Mouse (Mus musculus) kidney, postnatal 10 days (tissue): Measurements from ENCODE around the gene Slc48a1.

Source experiments
- DNase-seq: peaks from one replicate; pipeline ENCODE4 v3.0.0; 2021; ENCODE audit warnings: mixed read lengths

Gene Slc48a1

DNA sequence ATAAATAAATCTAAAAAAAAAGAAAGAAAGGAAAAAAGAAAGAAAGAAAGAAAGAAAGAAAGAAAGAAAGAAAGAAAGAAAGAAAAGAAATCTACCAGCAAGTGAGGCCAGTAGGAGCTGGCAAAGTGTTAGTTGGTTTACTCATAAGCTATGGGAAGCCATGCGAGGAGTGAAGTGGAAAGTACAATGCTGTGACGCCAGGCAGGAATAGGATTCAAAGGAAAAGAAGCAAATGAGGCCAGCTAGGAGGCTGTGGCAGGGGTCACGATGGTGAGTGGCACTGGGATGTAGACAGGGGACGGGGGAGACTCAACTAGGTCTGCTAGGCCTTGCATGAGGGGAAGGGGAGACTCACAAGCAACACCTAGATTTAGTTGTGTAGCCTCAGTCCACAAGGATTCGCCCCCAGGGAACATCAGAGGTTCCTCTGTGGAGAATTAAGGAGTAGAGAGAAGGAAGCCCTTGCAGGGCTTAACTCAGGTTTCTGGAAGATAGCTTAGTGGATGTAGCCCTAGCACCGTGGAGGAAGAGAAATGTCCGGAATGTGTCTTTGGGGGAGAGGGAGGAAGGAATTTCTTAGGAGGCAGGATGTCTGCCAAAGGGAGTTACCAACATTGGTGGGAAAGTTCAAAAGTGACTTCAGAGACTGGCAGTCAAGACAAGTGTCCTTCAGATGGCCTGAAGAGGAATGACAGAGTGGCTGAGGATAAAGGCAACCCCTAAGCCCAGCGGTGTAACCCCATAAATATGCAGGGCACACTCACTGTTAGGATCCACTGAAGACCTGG is at the start of gene Slc48a1:
Slc48a1 (plus strand) TSS at position 210 of the 788 bp plus-strand sequence.
- DNase-seq, result peak; percentile 51

DNA sequence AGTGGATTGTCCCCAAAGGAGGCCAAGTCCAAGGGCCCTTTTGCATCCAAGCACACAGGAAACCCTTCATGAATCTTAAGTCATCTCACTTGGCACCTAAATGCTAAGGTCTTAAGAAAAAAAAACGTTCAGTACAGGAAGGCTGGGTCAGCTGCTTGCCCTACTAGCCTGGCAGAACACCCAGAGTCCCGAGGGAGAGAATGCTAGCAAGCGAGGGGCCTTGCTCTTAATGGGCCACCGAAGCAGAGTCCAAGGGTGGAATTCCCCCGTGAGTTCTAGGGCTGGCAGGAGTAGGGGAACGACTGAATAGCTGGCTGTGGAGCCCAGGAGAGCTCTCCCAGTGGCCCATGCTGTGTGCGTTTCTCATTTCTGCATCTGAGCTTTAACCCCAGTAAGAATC is 49.5 kb upstream of the Slc48a1 start:
- DNase-seq, result peak; percentile 61

DNA sequence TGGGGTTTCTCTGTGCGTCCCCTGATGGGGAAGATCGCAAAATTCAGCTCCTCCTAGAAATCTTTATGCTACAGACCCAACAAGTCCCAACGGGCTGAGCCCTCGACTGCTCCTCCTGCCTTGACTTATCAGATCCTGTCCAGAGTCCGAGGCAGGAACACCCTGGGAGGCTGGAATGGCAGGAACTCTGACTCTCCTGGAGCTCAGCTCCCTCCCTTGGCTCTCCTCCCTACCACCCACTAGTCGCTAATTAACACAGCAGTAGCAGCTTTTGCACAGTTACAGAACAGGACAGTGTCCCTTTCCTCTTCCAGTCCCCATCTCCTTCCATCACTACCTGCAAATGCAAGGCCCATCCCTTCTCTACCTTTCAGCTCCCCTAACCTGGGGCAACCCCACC is 48.0 kb upstream of the Slc48a1 start:
- peak; percentile 52 for DNase-seq

DNA sequence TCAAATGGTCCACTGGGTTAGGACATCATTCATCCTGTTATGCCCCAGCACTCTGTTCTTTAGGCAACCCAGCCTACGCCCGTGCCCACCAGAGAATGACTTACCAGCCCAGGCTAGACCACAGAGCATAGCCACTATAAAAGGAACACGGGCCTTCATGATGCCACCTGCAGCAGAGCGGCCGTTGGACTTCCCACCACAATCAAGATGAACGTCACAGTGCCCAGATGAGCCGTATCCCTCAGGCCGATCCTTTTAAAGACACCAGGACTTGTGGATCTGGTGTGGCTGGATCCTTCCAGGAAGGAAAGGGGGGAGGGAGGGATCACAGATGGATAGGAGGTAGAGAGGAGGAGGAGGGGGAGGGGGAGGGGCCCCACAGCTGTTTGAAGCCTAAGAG is 47.2 kb upstream of the Slc48a1 start, which contains the start of gene Endou:
Endou (minus strand) TSS at position 229 of the 400 bp plus-strand sequence.
- DNase-seq, result no peak

DNA sequence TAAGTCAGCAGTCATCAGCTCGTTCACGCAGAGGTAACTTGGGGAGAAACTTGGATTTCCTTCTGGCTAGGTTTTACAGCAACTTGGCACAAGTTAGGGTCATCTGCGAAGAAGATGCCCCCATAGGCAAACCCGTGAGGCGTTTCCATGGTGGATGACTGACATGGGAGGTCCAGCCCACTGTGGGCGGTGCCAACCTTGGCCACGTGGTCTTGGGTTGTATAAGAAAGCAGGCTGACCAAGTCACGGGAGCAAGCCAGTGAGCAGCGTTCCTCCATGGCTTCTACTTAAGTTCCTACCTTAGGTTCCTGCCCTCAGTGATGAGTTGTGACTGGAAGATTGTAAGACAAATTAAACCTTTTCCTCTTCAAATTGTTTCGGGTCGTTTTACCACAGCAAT is 46.3 kb upstream of the Slc48a1 start:
- no peak for DNase-seq

DNA sequence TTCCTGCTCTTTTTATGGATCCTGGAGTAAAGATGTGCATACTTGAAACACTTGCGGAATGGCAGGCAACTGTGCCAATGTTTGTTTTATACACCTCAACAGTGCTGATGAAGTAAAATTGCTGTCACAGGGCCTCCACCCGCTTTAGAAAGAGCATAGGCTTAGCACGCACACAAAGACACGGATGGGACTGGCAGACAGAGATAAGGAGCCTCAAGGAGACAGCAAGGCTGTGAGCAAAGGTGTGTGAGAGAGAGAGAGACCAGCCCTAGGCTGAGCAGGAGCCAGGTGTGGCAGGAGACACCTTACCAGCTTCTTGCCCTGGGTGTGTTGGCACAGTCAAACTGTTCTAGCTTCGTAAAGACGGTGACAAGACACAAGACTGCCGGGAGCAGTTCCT is 39.4 kb upstream of the Slc48a1 start:
- DNase-seq, result no peak

DNA sequence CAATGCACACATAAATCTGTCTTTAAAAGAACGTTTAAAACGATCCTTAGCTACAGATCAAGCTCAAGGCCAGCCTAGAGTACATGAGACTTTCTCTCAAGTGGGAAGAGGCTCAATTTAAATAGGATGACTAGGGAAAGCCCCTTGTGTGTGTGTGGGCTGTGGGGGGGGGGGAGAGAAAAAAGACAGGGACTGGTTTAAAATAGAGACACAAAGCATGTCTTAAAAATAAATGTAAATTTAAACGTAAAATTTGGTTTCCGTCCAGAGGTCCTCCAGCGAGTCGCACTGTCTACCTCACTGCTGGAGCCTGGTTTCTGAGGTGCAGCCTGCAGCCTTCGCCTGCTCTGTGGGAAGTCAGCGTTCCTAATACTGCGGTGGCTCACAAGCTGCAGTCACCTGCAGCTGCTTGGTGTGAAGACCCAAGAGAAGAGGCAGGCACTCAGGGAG is 38.0 kb upstream of the Slc48a1 start:
- DNase-seq, result no peak

DNA sequence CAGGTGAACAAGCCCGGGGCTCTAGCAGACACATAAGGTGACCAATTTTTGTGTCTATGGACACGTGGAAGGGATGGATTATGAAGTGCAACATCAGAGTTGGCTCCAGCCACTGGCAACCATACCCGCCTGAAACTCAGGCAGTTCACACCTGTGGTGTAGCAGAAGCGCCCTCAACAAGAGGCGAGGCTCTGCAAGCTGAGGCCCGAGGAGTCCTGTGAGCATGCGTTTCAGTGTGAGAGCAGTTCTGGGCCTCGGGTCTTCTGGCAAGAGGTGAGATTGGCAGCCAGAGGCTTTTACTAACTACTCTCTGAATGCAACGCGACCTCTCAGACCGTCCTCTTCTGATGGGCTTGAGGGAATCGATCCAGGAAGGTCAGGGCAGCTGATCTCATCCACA is 36.7 kb upstream of the Slc48a1 start:
- DNase-seq, result no peak

DNA sequence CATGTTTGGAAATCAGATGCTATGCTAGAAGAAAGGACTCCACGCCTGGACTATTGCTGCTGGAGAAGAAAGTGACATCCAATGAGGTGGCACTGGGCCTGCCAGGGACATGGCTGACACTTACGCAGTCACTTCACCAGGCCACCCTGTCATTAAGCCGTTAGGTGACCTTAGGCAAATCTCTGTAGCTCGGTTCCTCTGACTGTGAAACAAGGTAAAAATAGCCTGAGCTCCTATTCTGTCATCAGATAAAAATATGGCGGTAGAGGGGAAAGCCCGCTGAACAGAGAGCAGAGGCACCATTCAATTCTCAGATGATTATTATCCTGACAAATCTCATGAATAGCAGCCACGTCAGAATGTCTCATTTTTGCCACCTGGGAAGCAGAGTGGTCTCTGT is 36.2 kb upstream of the Slc48a1 start:
- DNase-seq, result no peak

DNA sequence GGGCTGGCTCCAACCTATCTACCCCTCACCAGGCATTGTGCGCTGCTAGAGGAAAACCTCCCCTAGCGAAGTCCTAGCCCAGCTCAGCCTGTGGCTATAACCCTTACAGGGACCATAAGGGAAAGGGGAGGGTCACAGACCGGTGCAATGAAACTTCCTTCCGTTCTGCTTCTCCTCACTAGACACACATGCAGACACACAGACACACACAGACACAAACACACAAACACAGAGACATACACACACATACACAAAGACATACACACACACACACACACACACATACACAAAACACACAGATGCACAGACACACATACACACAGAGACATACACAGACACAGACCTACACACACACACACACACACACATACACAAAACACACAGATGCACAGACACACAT is 35.7 kb upstream of the Slc48a1 start:
- no peak for DNase-seq

DNA sequence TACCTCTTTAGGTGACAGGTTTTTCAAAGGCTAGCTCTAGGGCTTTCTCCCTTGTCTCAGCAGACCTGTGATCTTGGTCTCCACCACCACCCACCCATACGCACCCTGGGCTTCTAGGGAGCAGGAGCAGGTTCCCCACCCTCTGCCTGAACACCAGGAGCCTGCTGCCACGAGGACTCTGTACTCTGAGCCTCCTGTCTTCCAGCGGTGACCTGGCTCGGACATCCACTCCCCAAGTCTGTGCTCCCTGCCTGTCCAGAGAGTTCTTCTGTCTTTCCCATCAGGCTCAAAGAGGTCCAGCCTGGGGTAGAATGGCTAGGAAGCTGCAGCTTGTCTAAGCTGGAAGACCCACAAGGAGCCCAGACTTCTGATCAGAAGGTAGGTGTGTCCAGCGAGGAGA is 35.1 kb upstream of the Slc48a1 start:
- no peak for DNase-seq

DNA sequence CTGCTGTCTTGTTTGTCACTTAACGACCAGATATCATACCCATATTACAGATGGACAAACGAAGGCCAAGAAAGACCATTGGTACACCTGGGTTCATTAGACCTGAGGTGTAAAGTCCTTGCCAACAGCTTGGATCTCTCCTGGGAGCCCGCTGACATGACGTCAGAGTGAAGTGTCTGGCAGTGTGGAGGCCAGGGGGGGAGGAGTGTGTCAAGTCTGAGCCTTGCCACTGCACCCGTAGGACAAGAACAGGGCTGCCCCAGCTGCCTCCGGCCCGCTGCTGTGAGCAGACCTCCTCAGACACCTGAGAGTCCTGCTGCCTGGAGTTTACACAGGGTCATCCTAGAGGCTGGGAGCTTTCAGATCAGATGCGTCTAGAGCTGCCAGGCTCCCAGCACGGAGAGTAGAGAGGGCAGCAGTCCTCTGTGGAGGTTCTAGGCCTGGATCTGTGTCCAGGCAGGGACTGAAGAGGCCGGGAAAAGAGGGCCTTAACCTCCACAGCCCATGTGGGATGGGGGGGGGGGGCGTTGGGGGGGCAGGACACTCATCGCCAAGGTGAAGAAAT is 34.3 kb upstream of the Slc48a1 start:
- DNase-seq, result no peak

DNA sequence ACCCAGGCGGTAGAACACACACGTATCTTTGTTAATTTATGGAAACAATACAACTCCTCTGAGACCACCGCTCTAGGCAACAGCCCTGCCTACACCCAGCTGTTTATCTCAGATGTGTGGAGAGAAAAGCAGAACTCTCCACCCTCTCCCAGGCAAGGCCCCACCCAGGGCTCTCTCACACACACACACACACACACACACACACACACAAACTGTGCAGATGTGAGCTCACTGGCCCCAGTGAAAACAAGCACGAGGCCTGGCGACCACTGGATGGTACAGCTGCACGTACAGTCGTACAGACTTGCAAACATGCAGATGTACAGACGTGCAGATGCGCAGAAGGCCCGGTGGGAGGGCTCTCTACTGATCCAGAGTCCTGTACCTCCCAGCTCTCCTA is 33.4 kb upstream of the Slc48a1 start:
- no peak for DNase-seq

DNA sequence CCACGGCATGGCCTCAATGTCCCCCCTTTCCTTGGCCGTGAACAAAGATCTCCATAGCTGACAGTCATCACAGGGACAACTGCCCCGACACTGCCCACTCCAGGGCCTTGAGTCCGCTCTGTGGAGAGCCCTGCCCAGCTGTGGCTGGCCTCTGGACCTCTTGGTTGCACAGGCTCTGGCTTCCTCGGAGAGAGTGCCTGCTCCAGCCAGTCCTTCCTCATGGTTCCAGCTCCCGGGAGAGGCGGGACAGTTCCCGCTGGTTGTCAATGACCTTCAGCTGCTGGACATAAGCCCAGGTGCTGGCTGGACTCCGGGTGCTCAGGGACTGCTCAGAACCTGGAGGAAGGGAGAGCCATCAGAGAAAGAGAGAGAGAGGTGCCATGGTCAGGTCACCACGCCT is 33.0 kb upstream of the Slc48a1 start:
- peak; percentile 72 for DNase-seq

DNA sequence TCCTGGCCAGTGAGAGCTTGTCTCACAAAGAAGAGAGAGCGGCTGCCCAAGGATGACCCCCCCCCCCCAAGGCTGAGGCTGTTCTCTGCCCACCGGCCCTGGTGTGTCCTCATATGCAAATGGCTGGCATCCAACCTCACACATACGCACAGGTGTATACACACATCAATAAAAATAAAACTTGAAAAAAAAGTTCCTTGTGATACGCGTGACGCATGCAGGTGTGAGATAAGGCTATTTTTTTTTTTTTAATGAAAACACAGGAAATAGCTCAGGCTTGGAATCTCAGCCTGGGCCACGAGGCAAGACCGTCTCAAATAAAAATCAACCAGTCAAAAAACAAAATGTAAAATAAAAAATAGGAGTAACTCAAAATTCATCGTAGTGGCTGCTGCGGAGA is 32.0 kb upstream of the Slc48a1 start:
- DNase-seq, result no peak

DNA sequence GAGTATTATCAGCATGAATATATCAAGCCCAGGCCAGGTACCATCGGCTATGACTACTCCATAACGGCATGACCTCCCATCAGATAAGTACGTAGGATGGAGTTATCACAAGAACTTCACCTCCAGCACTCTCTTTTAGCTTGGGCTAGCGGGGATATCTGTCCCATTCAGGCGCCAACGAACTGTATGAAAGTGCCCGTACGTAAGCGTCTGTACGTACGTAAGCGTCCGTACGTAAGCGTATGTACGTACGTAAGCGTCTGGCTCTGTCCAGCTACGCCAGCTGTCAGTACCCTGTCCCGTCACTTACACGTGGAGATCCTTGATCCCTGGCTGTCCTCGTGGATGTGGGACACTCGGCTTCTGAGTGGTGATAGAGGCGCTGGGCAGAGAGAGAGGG is 31.6 kb upstream of the Slc48a1 start:
- DNase-seq, result no peak

DNA sequence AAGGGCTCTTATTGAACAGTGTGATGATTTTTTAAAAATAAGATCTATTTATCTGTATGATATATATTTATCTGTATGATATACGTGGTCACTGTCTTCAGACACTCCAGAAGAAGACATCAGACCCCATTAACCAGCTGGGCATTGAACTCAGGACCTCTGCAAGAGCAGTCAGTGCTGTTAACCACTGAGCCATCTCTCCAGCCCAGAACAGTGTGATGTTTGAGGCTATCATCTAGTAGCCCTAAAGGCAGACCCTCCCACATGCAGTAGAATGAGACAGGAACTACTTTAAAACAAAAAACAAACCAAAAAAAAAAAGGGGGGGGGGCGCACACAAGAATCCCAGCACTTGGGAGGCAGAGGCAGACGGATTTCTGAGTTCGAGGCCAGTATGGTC is 30.8 kb upstream of the Slc48a1 start:
- no peak for DNase-seq

DNA sequence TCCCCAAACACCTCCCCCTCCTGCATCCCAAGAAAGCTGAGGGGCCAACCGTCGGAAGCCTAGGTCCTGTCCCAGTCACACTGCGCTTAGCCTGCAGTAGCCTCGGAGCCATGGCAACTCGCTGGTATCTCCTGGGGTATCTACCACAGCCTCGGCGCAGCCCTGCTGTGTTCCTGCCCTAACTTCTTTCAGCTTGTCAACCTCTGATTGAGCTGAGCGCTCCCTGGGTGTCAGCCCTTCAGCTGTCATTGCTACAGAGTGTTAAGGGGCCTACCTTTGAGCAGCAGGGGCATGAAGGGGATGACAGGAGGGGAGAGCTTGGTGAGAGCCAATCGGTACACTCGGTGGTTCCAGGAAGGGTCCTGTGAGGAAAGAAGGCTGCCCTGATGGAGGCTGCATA is 30.0 kb upstream of the Slc48a1 start:
- no peak for DNase-seq

DNA sequence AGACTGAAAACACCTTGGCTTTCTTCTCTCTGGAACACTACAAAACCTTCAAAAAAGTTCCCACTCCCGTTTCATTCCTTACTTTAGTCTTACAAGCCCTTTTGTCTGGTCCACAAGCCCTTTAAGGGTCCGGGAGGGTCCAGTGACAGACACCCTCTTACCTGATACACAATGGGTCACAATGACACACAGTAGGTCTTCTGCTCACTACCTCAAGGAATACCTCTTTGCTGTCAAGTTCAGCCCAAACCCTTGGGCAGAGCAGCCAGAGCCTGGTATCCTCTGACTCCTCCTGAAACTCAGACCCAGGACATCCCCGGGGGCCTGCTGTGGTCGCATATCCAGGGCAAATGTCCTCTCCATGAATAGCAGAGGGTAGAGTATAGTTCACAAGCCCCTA is 29.4 kb upstream of the Slc48a1 start:
- no peak for DNase-seq

DNA sequence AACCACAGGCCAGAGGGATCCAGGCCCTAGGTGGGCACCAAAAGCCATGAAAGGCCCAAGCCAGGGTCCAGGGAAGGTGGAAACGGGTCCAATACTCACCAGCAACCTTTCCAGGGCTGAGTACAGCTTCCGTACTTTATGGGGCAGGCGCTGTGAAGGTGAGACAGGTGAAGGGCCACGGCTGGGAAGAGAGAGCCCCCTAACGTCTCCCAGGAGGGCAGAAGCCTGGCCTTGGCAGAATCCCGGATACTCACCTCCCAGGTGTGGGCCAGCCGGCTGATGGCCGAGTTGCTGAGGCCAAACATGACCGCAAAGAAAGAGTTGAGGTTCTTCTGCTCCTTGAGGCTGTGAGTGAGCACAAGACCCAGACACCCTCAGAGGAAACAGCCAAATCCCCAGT is 28.9 kb upstream of the Slc48a1 start:
- no peak for DNase-seq

DNA sequence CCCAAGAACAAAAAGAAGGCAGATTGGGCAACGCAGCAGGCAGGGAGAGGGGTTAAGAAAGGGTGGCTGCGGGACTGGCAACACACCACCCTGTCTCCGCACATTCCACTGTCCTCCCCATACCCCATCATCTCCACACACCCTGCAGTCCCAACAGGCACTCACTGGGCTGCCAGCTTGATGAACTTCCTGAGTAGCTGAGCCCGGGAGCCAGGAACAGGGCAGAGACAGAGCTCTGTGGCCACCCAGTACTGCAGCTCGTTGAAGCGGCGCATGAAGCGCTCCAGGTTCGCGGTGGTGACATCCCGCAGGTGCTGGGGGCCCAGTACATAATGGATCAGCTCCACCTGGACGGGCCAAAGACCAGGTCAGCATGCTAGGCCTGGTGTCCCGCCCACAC is 28.5 kb upstream of the Slc48a1 start:
- no peak for DNase-seq

DNA sequence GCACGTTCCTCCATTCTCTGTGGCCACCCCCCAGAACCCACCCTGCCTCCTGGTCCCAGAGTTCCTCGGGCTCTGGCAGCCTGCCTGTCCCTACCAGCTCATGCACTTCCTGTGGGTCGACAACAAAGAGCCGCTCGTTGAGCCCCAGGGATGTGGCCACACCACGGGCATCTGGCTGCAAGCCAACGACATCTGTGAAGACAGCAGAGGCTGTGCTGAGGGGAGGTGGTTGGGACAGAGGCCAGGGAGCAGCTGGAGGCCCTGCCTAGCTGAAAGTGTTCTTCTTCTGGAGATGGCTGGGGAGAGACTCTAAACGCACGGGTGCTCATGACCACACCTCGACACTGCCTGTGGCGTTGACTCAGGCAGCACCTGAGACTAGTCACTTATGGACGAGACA is 27.6 kb upstream of the Slc48a1 start:
- DNase-seq, result peak; percentile 91

DNA sequence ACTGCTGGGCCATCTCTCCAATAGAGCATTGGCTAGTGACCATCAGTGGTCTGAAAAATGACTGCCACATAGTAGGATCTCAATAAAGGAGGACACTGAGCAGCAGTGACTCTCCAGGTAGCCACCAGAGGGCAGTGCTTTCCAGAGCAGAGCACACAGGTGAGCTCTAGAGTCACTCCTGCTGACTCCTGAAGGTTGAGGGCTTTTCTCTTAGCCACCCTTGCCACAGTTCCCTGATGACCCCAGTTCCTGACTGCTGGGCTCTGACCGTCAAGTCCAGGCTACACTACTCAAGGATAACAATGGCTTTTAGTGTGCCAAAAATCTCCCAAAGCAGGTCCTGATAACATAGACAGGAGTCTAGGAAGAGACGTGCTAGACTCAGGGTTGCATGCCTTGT is 26.6 kb upstream of the Slc48a1 start:
- DNase-seq, result peak; percentile 54

DNA sequence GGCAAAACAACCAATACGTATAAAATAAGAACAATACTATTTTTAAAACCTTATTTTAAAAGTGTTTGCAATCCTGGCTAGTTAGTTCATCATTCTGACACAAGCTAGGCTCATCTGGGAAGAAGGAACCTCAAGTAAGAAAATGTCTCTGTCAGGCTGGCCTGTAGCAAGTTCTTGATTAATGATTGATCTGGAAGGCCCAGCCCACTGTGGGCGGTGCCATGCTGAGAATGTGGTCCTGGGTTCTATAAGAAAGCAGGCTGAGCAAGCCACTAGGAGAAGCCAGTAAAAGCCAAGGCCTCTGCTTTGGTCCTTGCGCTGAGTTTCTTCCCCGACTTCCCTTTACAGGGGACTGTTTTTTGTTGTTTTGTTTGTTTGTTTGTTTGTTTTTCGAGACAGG is 25.8 kb upstream of the Slc48a1 start:
- DNase-seq, result no peak

DNA sequence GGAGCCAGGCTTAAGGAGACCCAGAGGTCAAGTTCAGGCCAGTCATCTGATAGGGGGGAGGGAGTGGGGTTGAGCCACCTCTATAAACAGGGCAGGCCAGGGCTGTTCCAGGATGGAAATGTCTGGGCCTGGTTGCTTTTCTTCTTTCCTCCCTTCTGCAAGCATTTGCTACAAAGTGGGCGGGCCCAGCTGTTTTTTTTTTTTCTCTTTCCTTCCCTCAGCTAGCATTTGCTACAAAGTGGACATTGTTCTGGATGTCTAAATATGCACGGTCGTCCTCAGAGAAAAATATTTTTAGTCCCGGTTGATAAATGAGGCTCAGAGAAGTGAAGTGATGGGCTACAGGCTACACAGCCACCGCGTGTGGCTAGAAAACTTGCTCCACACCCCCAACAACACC is 23.8 kb upstream of the Slc48a1 start:
- DNase-seq, result no peak
